Mouse (Mus musculus) ES-Bruce4 (cell line): ENCODE measurements around the gene Map1b. TPM values are rescaled to one million over a fixed set of nuclear protein-coding genes. Genes with fewer than 3 reads are reported as not detected.

ENCODE experiments used
- H3K27ac ChIP-seq: 2 replicates; pipeline ENCODE4 v1.5.1; 2012; ENCODE audit warnings: low read length, inconsistent platforms; ENCODE audit not compliant: insufficient read depth
- H3K27me3 ChIP-seq: 2 replicates; pipeline ENCODE4 v1.6.1; 2012; ENCODE audit warnings: mild to moderate bottlenecking, low read length, inconsistent platforms; ENCODE audit not compliant: control insufficient read depth, poor library complexity, insufficient read depth, severe bottlenecking
- H3K36me3 ChIP-seq: 2 replicates; pipeline ENCODE4 v1.6.1; 2012; ENCODE audit warnings: inconsistent platforms, mild to moderate bottlenecking, low read length, moderate library complexity; ENCODE audit not compliant: control insufficient read depth, poor library complexity, insufficient read depth, severe bottlenecking
- H3K4me1 ChIP-seq: one replicate; pipeline ENCODE4 v1.8.1; 2011; ENCODE audit warnings: low read length; ENCODE audit not compliant: control insufficient read depth, insufficient read depth
- H3K4me3 ChIP-seq: 2 replicates; pipeline ENCODE4 v1.5.1; 2011; ENCODE audit warnings: low read depth, mild to moderate bottlenecking, low read length
- H3K9ac ChIP-seq: 2 replicates; pipeline ENCODE4 v1.6.1; 2012; ENCODE audit warnings: low read depth, mild to moderate bottlenecking, inconsistent platforms; ENCODE audit not compliant: poor library complexity, severe bottlenecking
- H3K9me3 ChIP-seq: replicated peaks from 2 replicates; pipeline ENCODE4 v1.6.1; 2012; ENCODE audit warnings: mild to moderate bottlenecking, low read length, inconsistent platforms; ENCODE audit not compliant: control insufficient read depth, poor library complexity, insufficient read depth, severe bottlenecking
- CTCF ChIP-seq: IDR thresholded peaks from one replicate; pipeline ENCODE4 v1.8.1; 2011; ENCODE audit warnings: low read depth, low read length
- EP300 ChIP-seq: IDR thresholded peaks from 2 replicates; pipeline ENCODE4 v1.6.1; 2011; ENCODE audit warnings: low read depth, low read length; ENCODE audit not compliant: insufficient read depth
- POLR2A ChIP-seq: IDR thresholded peaks from one replicate; pipeline ENCODE4 v1.8.1; 2011; ENCODE audit warnings: low read length; ENCODE audit not compliant: insufficient read depth
- polyA plus RNA-seq: library from polyadenylated mRNA; stranded (reverse); fragments of >200 nt; gene quantifications from 2 replicates; pipeline ENCODE4 v1.2.4, GENCODE M21; 2011; ENCODE audit warnings: low read depth; ENCODE audit not compliant: missing spikeins, insufficient read depth, insufficient read length

Map1b gene
- polyA plus RNA-seq, 1 experiment, result 47.9 TPM

GRCm38 (mm10) chr13:99437051-99437450 lies 79.3 kb downstream of the Map1b start:
- no peak overlapping the region for H3K27ac ChIP-seq
- H3K9me3 ChIP-seq, result no peaks in the 10 kb centered on the region
- H3K4me1 ChIP-seq, result no peaks in the 10 kb centered on the region
- H3K9ac ChIP-seq, result no peak overlapping the region
- no peak for TF ChIP-seq EP300
- TF ChIP-seq CTCF, result no peak
- TF ChIP-seq POLR2A, result no peak
- peaks cover 4% of the 10 kb centered on the region; the same call in 1 of the 2 replicates for H3K36me3 ChIP-seq
- no peaks in the 10 kb centered on the region for H3K27me3 ChIP-seq
- no peak overlapping the region for H3K4me3 ChIP-seq

DNA sequence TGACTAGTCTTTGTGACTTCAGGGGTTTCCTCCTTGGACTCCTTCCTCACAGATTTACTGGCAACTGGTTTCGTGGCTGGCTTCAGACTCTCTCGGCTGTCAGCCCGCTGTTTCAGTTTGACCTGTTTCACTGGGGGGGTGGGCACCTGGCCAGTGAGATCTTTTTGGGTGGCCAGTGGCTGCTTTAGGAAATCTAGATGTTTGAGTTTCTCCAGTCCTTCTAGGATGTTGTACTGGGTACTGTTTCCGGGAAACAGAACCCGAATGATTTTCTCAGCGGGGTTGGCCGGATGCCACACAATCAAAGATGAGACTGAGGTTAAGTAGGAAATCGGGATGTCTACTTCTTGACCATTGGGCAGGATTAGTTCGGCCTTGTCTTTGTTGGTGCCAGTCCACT lies 81.8 kb downstream of the Map1b start:
- Histone ChIP-seq H3K27me3 (no peaks in the 10 kb centered on the region), H3K36me3 (no peaks in the 10 kb centered on the region), H3K4me1 (no peaks in the 10 kb centered on the region), H3K9ac (no peak overlapping the region), H3K27ac (no peak overlapping the region), H3K4me3 (no peak overlapping the region), H3K9me3 (no peaks in the 10 kb centered on the region)
- no peak for TF ChIP-seq EP300
- TF ChIP-seq CTCF, result no peak
- TF ChIP-seq POLR2A, result no peak

DNA sequence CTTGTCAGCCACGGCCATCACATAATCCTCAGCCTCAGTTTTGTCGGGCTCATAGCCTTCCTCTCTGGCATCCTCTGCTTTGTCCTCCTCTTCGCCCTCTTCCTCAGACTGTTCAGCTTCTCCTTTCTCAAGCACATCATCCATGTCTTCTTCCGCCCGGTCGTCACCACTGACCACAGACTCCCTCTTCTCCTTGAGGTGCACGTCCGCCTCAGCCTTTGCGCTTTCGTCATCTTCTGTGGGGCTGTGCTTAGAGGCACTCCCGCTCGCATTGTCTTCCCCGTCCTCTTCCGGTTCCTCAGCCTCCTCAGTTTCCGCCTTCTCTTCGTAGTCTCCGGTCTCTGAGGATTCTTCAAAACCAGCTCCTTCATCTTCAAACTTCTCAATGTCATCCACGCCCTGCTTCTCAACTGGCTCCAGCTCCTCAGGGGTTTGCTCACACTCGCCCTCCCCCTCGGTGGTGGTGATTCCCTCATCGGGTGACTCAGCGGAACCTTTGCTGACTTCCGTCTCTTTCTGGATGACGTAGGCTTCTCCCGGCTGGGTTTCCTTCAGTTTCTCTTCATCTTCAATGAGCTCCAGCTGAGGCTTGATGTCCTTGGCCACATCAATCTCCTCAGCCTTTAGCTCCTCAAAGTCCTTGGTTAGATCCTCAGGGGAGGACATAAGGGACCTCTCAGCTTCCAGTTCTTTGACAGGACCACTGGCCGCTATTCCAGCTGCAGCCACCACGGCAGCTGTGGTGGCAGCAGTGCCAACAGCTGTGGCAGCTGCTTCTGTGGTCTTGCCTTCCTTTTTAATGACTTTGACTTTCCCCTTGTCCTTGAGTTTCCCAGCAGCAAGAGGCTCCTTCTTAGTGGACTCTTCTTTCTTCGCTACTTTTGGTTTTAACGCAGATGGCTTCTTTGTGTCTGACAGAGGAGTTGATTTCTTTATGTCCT lies 83.0 kb downstream of the Map1b start:
- H3K4me3 ChIP-seq, result no peak overlapping the region
- TF ChIP-seq POLR2A (no peak), CTCF (no peak), EP300 (no peak)

GRCm38 (mm10) chr13:99423581-99423980 lies 92.8 kb downstream of the Map1b start:
- Histone ChIP-seq H3K36me3 (peaks cover 11% of the 10 kb centered on the region), H3K9me3 (no peaks in the 10 kb centered on the region), H3K27me3 (no peaks in the 10 kb centered on the region), H3K9ac (no peak overlapping the region), H3K4me1 (no peaks in the 10 kb centered on the region), H3K4me3 (no peak overlapping the region), H3K27ac (no peak overlapping the region)
- TF ChIP-seq EP300, result no peak

More for the DNA sequence above, 83.0 kb downstream of the Map1b start:
- Histone ChIP-seq H3K36me3 (no peaks in the 10 kb centered on the region), H3K9ac (no peak overlapping the region), H3K9me3 (no peaks in the 10 kb centered on the region), H3K4me1 (no peaks in the 10 kb centered on the region), H3K27me3 (no peaks in the 10 kb centered on the region), H3K27ac (no peak overlapping the region)

GRCm38 (mm10) chr13:99416601-99417000 lies 99.7 kb downstream of the Map1b start:
- H3K36me3 ChIP-seq, result no peaks in the 10 kb centered on the region; the same call in none of the 2 replicates
- no peaks in the 10 kb centered on the region for H3K9me3 ChIP-seq
- TF ChIP-seq CTCF (no peak), POLR2A (no peak), EP300 (no peak)
- H3K9ac ChIP-seq, result no peak overlapping the region
- no peaks in the 10 kb centered on the region for H3K27me3 ChIP-seq
- H3K4me3 ChIP-seq, result no peak overlapping the region
- H3K27ac ChIP-seq, result no peak overlapping the region
- peaks cover 3% of the 10 kb centered on the region for H3K4me1 ChIP-seq

DNA sequence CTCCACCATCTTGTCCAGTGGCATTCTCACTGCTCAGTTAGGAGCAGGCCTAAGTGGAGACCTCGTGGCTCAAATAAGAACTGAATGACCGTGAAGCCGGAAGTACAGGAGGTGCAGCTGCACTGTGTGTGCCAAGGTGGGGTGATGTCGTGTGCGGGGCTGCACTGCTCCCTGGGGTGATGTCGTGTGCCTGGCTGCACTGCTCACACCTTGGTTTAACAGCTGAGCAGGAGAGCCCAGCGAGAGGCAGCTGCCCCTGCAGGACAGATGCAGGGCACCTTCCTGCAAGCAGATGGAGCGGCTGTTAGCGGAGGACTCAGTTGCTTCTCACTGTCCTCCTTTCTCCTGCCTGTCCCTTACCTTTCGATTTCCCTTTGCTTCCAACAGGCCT lies 102.0 kb downstream of the Map1b start:
- Histone ChIP-seq H3K27ac (no peak overlapping the region), H3K36me3 (peaks cover 9% of the 10 kb centered on the region), H3K9ac (no peak overlapping the region), H3K4me3 (no peak overlapping the region), H3K9me3 (no peaks in the 10 kb centered on the region), H3K4me1 (peaks cover 3% of the 10 kb centered on the region), H3K27me3 (no peaks in the 10 kb centered on the region)
- no peak for TF ChIP-seq POLR2A
- no peak for TF ChIP-seq EP300
- no peak for TF ChIP-seq CTCF
